Mouse (Mus musculus) neural tube, embryonic 13.5 days (tissue): ENCODE measurements at regions not wholly inside any gene's neighbourhood (a gene's known extent, or its start where the extent isn't known, plus 50 kb on each side); places are given as distances from the start of the nearest gene placed in this dataset.
A peak's percentile ranks its signal among the peaks of the same experiment; 100 is the strongest.

Experiments
- ATAC-seq: fragments of 200-750 bp; cut with Nextera tagmentation; 2 replicates; pipeline ENCODE4 v1.8.0; 2017; ENCODE audit warnings: low read depth, mild to moderate bottlenecking, moderate TSS enrichment, moderate library complexity
- H3K27ac ChIP-seq: fragments of 300-500 bp; sonication (generic); replicated peaks from 2 replicates; pipeline ENCODE4 v1.5.1; 2015; ENCODE audit warnings: moderate library complexity, mild to moderate bottlenecking, inconsistent platforms
- H3K27me3 ChIP-seq: fragments of 300-500 bp; sonication (generic); 2 replicates; pipeline ENCODE4 v1.6.1; 2015; ENCODE audit warnings: mild to moderate bottlenecking, inconsistent platforms
- H3K36me3 ChIP-seq: fragments of 300-500 bp; sonication (generic); 2 replicates; pipeline ENCODE4 v1.6.1; 2015; ENCODE audit warnings: mild to moderate bottlenecking, inconsistent platforms
- H3K4me1 ChIP-seq: fragments of 300-500 bp; sonication (generic); replicated peaks from 2 replicates; pipeline ENCODE4 v1.6.1; 2015; ENCODE audit warnings: inconsistent platforms
- H3K4me2 ChIP-seq: fragments of 300-500 bp; sonication (generic); 2 replicates; pipeline ENCODE4 v1.6.1; 2015; ENCODE audit warnings: inconsistent platforms, mild to moderate bottlenecking, moderate library complexity
- H3K4me3 ChIP-seq: fragments of 300-500 bp; sonication (generic); 2 replicates; pipeline ENCODE4 v1.5.1; 2015; ENCODE audit warnings: mild to moderate bottlenecking, inconsistent platforms
- H3K9ac ChIP-seq: fragments of 300-500 bp; sonication (generic); 2 replicates; pipeline ENCODE4 v1.6.1; 2015; ENCODE audit warnings: moderate library complexity, mild to moderate bottlenecking, inconsistent platforms
- H3K9me3 ChIP-seq: fragments of 300-500 bp; sonication (generic); 2 replicates; pipeline ENCODE4 v1.6.1; 2016; ENCODE audit warnings: inconsistent platforms
- WGBS: fragments of 180-500 bp; shearing (Covaris S2); methylation state at CpG from one replicate; pipeline ENCODE4 v1.1.7; 2015; 5-methylcytosine and 5-hydroxymethylcytosine counted together

- Histone ChIP-seq H3K36me3 (no peaks in the 10 kb centered on the region), H3K9me3 (no peaks in the 10 kb centered on the region), H3K4me1 (peaks cover 14% of the 10 kb centered on the region), H3K9ac (no peak overlapping the region), H3K4me2 (no peak overlapping the region), H3K27me3 (no peaks in the 10 kb centered on the region), H3K4me3 (no peak overlapping the region), H3K27ac (no peak overlapping the region)
- WGBS, result 78% methylated on average over 5 of the region's 5 CpGs
- ATAC-seq, result no peak
Observed at GRCm38 (mm10) chr17:9281891-9282290, 140.0 kb upstream of the Gm17728 start.

- no peaks in the 10 kb centered on the region for H3K27me3 ChIP-seq
Observed at GRCm38 (mm10) chr17:9282333-9283176, 139.3 kb upstream of the Gm17728 start.

GRCm38 (mm10) chr17:9286431-9286830 is 135.4 kb upstream of the Gm17728 start:
- no peaks in the 10 kb centered on the region for H3K36me3 ChIP-seq
- H3K27me3 ChIP-seq, result no peaks in the 10 kb centered on the region
- no peaks in the 10 kb centered on the region for H3K4me1 ChIP-seq
- WGBS, result 61% methylated on average over 5 of the region's 5 CpGs
- H3K27ac ChIP-seq, result no peak overlapping the region
- H3K4me2 ChIP-seq, result no peak overlapping the region
- H3K9ac ChIP-seq, result no peak overlapping the region
- H3K4me3 ChIP-seq, result no peak overlapping the region
- ATAC-seq, result no peak
- H3K9me3 ChIP-seq, result no peaks in the 10 kb centered on the region

More at GRCm38 (mm10) chr17:9282333-9283176, 139.3 kb upstream of the Gm17728 start:
- H3K9ac ChIP-seq, result no peak overlapping the region
- H3K27ac ChIP-seq, result no peak overlapping the region
- no peak for ATAC-seq
- peaks cover 14% of the 10 kb centered on the region for H3K4me1 ChIP-seq
- no peaks in the 10 kb centered on the region for H3K9me3 ChIP-seq
- no peaks in the 10 kb centered on the region for H3K36me3 ChIP-seq
- no peak overlapping the region for H3K4me2 ChIP-seq
- H3K4me3 ChIP-seq, result no peak overlapping the region
- 89% methylated on average over 7 of the region's 7 CpGs for WGBS

- no peaks in the 10 kb centered on the region for H3K27me3 ChIP-seq
- H3K9ac ChIP-seq, result no peak overlapping the region
- H3K4me3 ChIP-seq, result no peak overlapping the region
- H3K36me3 ChIP-seq, result no peaks in the 10 kb centered on the region
- no peak for ATAC-seq
- no peak overlapping the region for H3K4me2 ChIP-seq
- 71% methylated on average over 6 of the region's 6 CpGs for WGBS
- no peaks in the 10 kb centered on the region for H3K9me3 ChIP-seq
- no peaks in the 10 kb centered on the region for H3K4me1 ChIP-seq
- H3K27ac ChIP-seq, result no peak overlapping the region; the same call in 1 of the 2 replicates
Observed at GRCm38 (mm10) chr17:9286834-9287233, 135.0 kb upstream of the Gm17728 start.

- H3K4me2 ChIP-seq, result peak overlapping the region; percentile 3; the same call in 1 of the 2 replicates
- 55% methylated on average over 9 of the region's 9 CpGs for WGBS
- ATAC-seq, result peak; percentile 61
- H3K36me3 ChIP-seq, result no peaks in the 10 kb centered on the region
- H3K27me3 ChIP-seq, result no peaks in the 10 kb centered on the region
- H3K4me1 ChIP-seq, result no peaks in the 10 kb centered on the region
- peak overlapping the region; percentile 57 for H3K27ac ChIP-seq
- H3K4me3 ChIP-seq, result no peak overlapping the region
- no peak overlapping the region for H3K9ac ChIP-seq
- no peaks in the 10 kb centered on the region for H3K9me3 ChIP-seq
Observed at GRCm38 (mm10) chr17:9287682-9288081, 134.2 kb upstream of the Gm17728 start.

- H3K27ac ChIP-seq, result no peak overlapping the region
- no peak overlapping the region for H3K4me3 ChIP-seq
- H3K36me3 ChIP-seq, result no peaks in the 10 kb centered on the region
- no peak overlapping the region for H3K9ac ChIP-seq
- H3K9me3 ChIP-seq, result no peaks in the 10 kb centered on the region
- no peaks in the 10 kb centered on the region for H3K27me3 ChIP-seq
- no peak overlapping the region for H3K4me2 ChIP-seq
- no peak for ATAC-seq
- H3K4me1 ChIP-seq, result no peaks in the 10 kb centered on the region
- 32% methylated on average over 4 of the region's 4 CpGs for WGBS
Observed at GRCm38 (mm10) chr17:9291601-9292000, 130.3 kb upstream of the Gm17728 start.

GRCm38 (mm10) chr17:9292296-9292695 is 129.6 kb upstream of the Gm17728 start:
- 84% methylated on average over 7 of the region's 7 CpGs for WGBS
- Histone ChIP-seq H3K4me1 (no peaks in the 10 kb centered on the region), H3K27me3 (no peaks in the 10 kb centered on the region), H3K27ac (no peak overlapping the region), H3K36me3 (no peaks in the 10 kb centered on the region), H3K4me2 (no peak overlapping the region), H3K4me3 (no peak overlapping the region), H3K9me3 (no peaks in the 10 kb centered on the region), H3K9ac (no peak overlapping the region)
- ATAC-seq, result no peak

- WGBS, result 94% methylated on average over 1 of the region's 1 CpGs
- no peak overlapping the region for H3K27ac ChIP-seq
- no peak overlapping the region for H3K4me3 ChIP-seq
- ATAC-seq, result no peak
- no peak overlapping the region for H3K9ac ChIP-seq
- H3K9me3 ChIP-seq, result no peaks in the 10 kb centered on the region
- no peaks in the 10 kb centered on the region for H3K27me3 ChIP-seq
- H3K4me1 ChIP-seq, result peaks cover 6% of the 10 kb centered on the region; the same call in 1 of the 2 replicates
- no peaks in the 10 kb centered on the region for H3K36me3 ChIP-seq
- no peak overlapping the region for H3K4me2 ChIP-seq
Observed at GRCm38 (mm10) chr17:9296371-9296770, 125.5 kb upstream of the Gm17728 start.

GRCm38 (mm10) chr17:9298231-9298630 is 123.6 kb upstream of the Gm17728 start:
- 93% methylated on average over 1 of the region's 1 CpGs for WGBS
- no peaks in the 10 kb centered on the region for H3K36me3 ChIP-seq
- no peak overlapping the region for H3K4me3 ChIP-seq
- H3K4me2 ChIP-seq, result no peak overlapping the region
- H3K9me3 ChIP-seq, result no peaks in the 10 kb centered on the region
- H3K27me3 ChIP-seq, result no peaks in the 10 kb centered on the region
- peaks cover 15% of the 10 kb centered on the region; the same call in 1 of the 2 replicates for H3K4me1 ChIP-seq
- H3K27ac ChIP-seq, result no peak overlapping the region
- H3K9ac ChIP-seq, result no peak overlapping the region
- no peak for ATAC-seq

GRCm38 (mm10) chr17:9301101-9301501 is 120.8 kb upstream of the Gm17728 start:
- H3K9me3 ChIP-seq, result no peaks in the 10 kb centered on the region
- no peak overlapping the region for H3K4me3 ChIP-seq
- WGBS, result 37% methylated on average over 4 of the region's 4 CpGs
- 0 out of 2 replicates have a peak overlapping the region, but pooled peaks have one; percentile 24 for H3K27ac ChIP-seq
- H3K4me1 ChIP-seq, result peaks cover 15% of the 10 kb centered on the region; the same call in 1 of the 2 replicates
- no peak for ATAC-seq
- H3K4me2 ChIP-seq, result no peak overlapping the region
- no peak overlapping the region for H3K9ac ChIP-seq
- no peaks in the 10 kb centered on the region for H3K36me3 ChIP-seq
- no peaks in the 10 kb centered on the region for H3K27me3 ChIP-seq

- WGBS, result 43% methylated on average over 2 of the region's 2 CpGs
- no peak overlapping the region for H3K4me2 ChIP-seq
- no peak overlapping the region for H3K4me3 ChIP-seq
- H3K27ac ChIP-seq, result no peak overlapping the region
- no peaks in the 10 kb centered on the region for H3K9me3 ChIP-seq
- H3K27me3 ChIP-seq, result no peaks in the 10 kb centered on the region
- H3K9ac ChIP-seq, result no peak overlapping the region
- no peak for ATAC-seq
- peaks cover 4% of the 10 kb centered on the region; the same call in 1 of the 2 replicates for H3K4me1 ChIP-seq
- no peaks in the 10 kb centered on the region for H3K36me3 ChIP-seq
Observed at GRCm38 (mm10) chr17:9308507-9308906, 113.4 kb upstream of the Gm17728 start.

GRCm38 (mm10) chr17:9322772-9323171 is 99.1 kb upstream of the Gm17728 start:
- H3K36me3 ChIP-seq, result no peaks in the 10 kb centered on the region
- 80% methylated on average over 6 of the region's 6 CpGs for WGBS
- no peak overlapping the region for H3K4me2 ChIP-seq
- H3K27me3 ChIP-seq, result no peaks in the 10 kb centered on the region
- H3K9me3 ChIP-seq, result no peaks in the 10 kb centered on the region
- H3K27ac ChIP-seq, result no peak overlapping the region
- no peak overlapping the region for H3K4me3 ChIP-seq
- H3K9ac ChIP-seq, result no peak overlapping the region
- no peak for ATAC-seq
- no peaks in the 10 kb centered on the region for H3K4me1 ChIP-seq
